Mouse (Mus musculus) liver, postnatal 0 days (tissue): ENCODE measurements around the gene Stom.
A peak's percentile ranks its signal among the peaks of the same experiment; 100 is the strongest.

Experiments used
- CTCF ChIP-seq: sonication (generic); IDR thresholded peaks from 2 replicates; pipeline ENCODE4 v1.5.1; 2016; ENCODE audit warnings: antibody characterized with exemption, low read depth
- EP300 ChIP-seq: IDR thresholded peaks from 2 replicates; pipeline ENCODE4 v1.6.1; 2016; ENCODE audit warnings: antibody characterized with exemption, low read depth, mild to moderate bottlenecking

- TF ChIP-seq CTCF (peak; percentile 87), EP300 (no peak)
Measured at GRCm38 (mm10) chr2:35291856-35292255, 44.9 kb downstream of the Stom start.
